Mouse (Mus musculus): ENCODE measurements at regions not wholly inside any gene's neighbourhood (a gene's known extent, or its start where the extent isn't known, plus 50 kb on each side); places are given as distances from the start of the nearest gene placed in this dataset.

- DNase-seq (ENCODE audit: low spot score in 2 of 2): no peak
These were observed 75.6 kb upstream of the Slc38a2 start for GRCm38 (mm10) chr15:96775129-96775528.

- DNase-seq (ENCODE audit: low spot score in 2 of 2): no peak
These were observed 75.1 kb upstream of the Slc38a2 start for GRCm38 (mm10) chr15:96774664-96775063.

GRCm38 (mm10) chr15:96773656-96774055 is 74.1 kb upstream of the Slc38a2 start:
- no peak for DNase-seq (ENCODE audit: low spot score in 2 of 2)

- DNase-seq (ENCODE audit: low spot score in 2 of 2): no peak
These were observed 73.2 kb upstream of the Slc38a2 start for GRCm38 (mm10) chr15:96772701-96773100.

- DNase-seq (ENCODE audit: low spot score in 2 of 2): no peak
These were observed 71.3 kb upstream of the Slc38a2 start for GRCm38 (mm10) chr15:96770786-96771185.

GRCm38 (mm10) chr15:96770299-96770698 is 70.8 kb upstream of the Slc38a2 start:
- DNase-seq (ENCODE audit: low spot score in 2 of 2): no peak

GRCm38 (mm10) chr15:96769751-96770150 is 70.2 kb upstream of the Slc38a2 start:
- no peak for DNase-seq (ENCODE audit: low spot score in 2 of 2)

- DNase-seq (ENCODE audit: low spot score in 2 of 2): no peak
These were observed 68.9 kb upstream of the Slc38a2 start for GRCm38 (mm10) chr15:96768301-96768993.

GRCm38 (mm10) chr15:96767188-96767587 is 67.7 kb upstream of the Slc38a2 start:
- DNase-seq (ENCODE audit: low spot score in 2 of 2): no peak

GRCm38 (mm10) chr15:96766238-96766637 is 66.7 kb upstream of the Slc38a2 start:
- DNase-seq (ENCODE audit: low spot score in 2 of 2): no peak

- DNase-seq (ENCODE audit: low spot score in 2 of 2): no peak
These were observed 64.1 kb upstream of the Slc38a2 start for GRCm38 (mm10) chr15:96763611-96764010.

- no peak for DNase-seq (ENCODE audit: low spot score in 2 of 2)
These were observed 59.8 kb upstream of the Slc38a2 start for GRCm38 (mm10) chr15:96759078-96759995.

- no peak for DNase-seq (ENCODE audit: low spot score in 2 of 2)
These were observed 58.1 kb upstream of the Slc38a2 start for GRCm38 (mm10) chr15:96757446-96758198.

- no peak for DNase-seq (ENCODE audit: low spot score in 2 of 2)
These were observed 56.9 kb upstream of the Slc38a2 start for GRCm38 (mm10) chr15:96756456-96756855.

GRCm38 (mm10) chr15:96755951-96756350 is 56.4 kb upstream of the Slc38a2 start:
- no peak for DNase-seq (ENCODE audit: low spot score in 2 of 2)

GRCm38 (mm10) chr15:96755322-96755942 is 55.9 kb upstream of the Slc38a2 start:
- no peak for DNase-seq (ENCODE audit: low spot score in 2 of 2)

GRCm38 (mm10) chr15:96754079-96754478 is 54.5 kb upstream of the Slc38a2 start:
- no peak for DNase-seq (ENCODE audit: low spot score in 2 of 2)

- no peak for DNase-seq (ENCODE audit: low spot score in 2 of 2)
These were observed 53.2 kb upstream of the Slc38a2 start for GRCm38 (mm10) chr15:96752719-96753118.

- no peak for DNase-seq (ENCODE audit: low spot score in 2 of 2)
These were observed 52.5 kb upstream of the Slc38a2 start for GRCm38 (mm10) chr15:96752062-96752358.

- DNase-seq (ENCODE audit: low spot score in 2 of 2): no peak
These were observed 51.9 kb upstream of the Slc38a2 start for GRCm38 (mm10) chr15:96751243-96752061.
